Mouse (Mus musculus): ENCODE results near the gene Coro2a.

DNA sequence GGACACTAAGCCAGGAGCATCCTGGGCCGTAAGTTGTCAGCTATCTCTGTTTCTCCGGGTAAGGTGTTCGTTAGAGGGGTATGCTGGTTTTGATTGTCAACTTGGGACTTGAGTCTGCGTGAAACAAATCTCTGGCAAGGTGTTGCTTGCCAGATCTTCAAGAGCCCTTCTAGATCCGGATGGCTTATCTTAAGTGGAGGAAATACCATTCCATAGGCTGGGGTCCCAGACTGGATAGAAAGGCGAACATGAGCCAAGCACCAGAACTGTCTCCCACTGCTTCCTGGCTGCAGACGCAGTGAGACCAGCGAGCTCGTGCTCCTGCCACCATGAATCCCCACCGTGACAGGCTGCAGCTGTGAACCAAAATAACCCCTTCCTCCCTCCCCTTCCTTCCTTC, 80.5 kb downstream of the Coro2a start:
- TF ChIP-seq POLR2A (IDR thresholded peaks at IDR 0.05; ENCODE audit: borderline replicate concordance, extremely low read depth, insufficient read depth, insufficient read length, poor library complexity, severe bottlenecking): no peak
- TF ChIP-seq CTCF (IDR thresholded peaks at IDR 0.05; ENCODE audit: borderline replicate concordance, extremely low read depth, insufficient read depth, insufficient read length): no peak
